Mouse (Mus musculus): ENCODE results near the gene Nudt16l1. TPM values are rescaled to one million over a fixed set of nuclear protein-coding genes. Genes with fewer than 3 reads are reported as not detected.

Nudt16l1 gene
- polyA plus RNA-seq, 2 experiments = 28.8 to 51.8 TPM

DNA sequence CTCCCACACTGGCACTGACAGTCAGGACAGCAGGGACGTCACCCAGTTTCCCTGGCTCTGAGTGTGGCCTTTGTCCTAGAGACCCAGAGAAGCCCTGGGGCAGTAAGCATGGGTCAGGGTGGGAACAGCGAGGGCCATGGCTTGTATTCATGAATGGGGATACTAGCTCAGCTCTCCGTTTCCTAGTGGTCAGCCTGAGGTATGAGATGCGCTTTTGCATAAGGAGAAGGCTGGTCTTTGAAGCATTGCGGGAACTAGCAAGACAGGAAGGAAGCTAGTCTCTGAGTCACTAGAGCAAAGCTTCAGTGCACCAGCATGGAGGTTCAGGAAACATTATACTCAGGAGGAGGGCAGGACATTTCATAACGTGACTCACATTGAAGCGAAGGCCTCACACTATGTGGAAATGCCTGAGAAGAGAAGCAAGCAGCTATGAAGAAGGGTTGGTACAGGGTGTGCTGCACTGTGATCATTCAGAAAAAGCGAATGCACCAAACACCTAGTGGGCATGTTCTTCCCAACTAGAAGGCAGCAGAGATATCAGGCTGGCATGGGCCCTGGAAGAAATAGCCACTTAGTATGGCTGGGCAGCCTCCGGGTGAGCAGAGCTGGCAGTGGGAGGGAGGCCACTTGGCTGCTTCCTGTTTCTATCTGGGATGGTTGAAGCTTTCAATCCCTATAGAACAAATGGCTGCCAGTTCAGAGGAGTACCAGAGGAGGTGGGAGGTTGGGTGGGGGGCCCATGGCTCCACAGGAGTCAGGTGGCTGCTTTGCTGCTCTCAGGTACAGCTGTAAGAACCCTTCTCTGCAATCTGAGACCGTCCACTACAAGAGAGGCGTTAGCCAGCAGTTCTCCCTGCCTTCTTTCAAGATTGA, 25.4 kb upstream of the Nudt16l1 start:
- 55% methylated on average over 11 of the region's 11 CpGs for WGBS (ENCODE audit: insufficient replicate concordance)
- no peaks in the 10 kb centered on the region; the same call in 1 of the 2 replicates for H3K36me3 ChIP-seq (replicated peaks; ENCODE audit: control insufficient read depth, insufficient read depth, low read depth)
- H3K4me2 ChIP-seq (ENCODE audit: low read depth) = no peak overlapping the region

DNA sequence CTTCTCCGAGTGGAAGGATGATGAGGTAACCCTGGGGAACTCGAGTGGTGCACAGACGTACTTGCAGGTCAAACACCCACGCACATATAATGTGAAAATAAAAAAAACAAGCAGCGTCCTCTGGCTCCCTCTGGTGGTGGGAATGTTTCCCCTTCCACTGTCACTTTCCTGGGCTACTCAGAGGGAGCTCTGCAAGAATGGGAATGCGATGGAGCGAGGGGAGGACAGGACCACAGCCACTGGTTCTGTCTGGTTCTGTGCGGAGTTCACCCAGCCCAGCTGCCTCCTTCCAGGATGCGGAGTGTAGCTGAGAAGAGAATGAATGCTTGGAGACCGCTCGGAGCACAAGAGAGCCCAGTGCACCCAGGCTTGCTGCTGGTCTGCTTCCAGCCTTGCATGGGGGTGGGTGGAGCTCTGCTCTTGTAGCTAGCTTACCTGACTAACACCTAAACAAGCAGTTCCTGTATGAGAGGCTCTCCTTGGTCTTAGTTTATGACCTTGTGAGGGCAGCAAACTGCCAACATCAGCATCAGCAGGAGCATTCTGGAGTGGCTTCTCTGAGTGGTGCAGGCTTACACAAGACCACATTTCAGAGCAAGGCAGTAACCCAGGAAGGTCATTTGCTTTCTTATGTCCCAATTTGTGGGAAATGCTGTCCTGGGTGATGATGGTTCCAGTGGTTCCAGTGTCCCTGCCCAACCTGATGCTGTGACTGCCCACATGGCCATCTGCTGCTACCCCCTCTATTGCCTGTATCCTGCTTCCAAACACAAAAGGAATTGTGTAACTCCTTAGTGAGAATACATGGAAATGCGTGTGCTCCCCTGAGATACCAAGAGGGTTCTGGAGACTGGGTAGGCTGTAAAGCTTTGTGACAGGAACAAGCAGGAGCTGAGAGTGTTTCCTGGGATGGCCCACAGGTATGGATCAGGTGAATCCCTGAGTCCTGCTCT, 24.5 kb upstream of the Nudt16l1 start:
- TF ChIP-seq EP300 (IDR thresholded peaks at IDR 0.05; ENCODE audit: low read depth) (no peak), CTCF (IDR thresholded peaks at IDR 0.05; ENCODE audit: low read depth) (peak; percentile 96)
- Histone ChIP-seq H3K9ac (replicated peaks) (no peak overlapping the region), H3K27ac (no peak overlapping the region), H3K4me2 (ENCODE audit: low read depth) (no peak overlapping the region), H3K9me3 (ENCODE audit: control insufficient read depth, low read length) (no peaks in the 10 kb centered on the region), H3K4me1 (replicated peaks; ENCODE audit: control insufficient read depth in 2 of 2, insufficient read depth in 2 of 2, low read length in 1 of 2) (peaks cover 0 to 6% of the 10 kb centered on the region in 2 experiments; a peak in 1 of 4 replicates), H3K36me3 (replicated peaks; ENCODE audit: control insufficient read depth, insufficient read depth, low read depth) (no peaks in the 10 kb centered on the region; the same call in 1 of the 2 replicates), H3K4me3 (ENCODE audit: insufficient read depth in 1 of 2, low read depth in 2 of 2, low read length in 2 of 2) (no peak overlapping the region), H3K27me3 (ENCODE audit: control insufficient read depth, insufficient read depth, low read length) (no peaks in the 10 kb centered on the region)
- ATAC-seq (ENCODE audit: insufficient read depth) = peak; percentile 46; the same call in 1 of the 2 replicates
- peak in 2 of 3 experiments; percentile 42 to 45 for DNase-seq (ENCODE audit: low read depth in 3 of 3, low spot score in 3 of 3)
- 31% methylated on average over 12 of the region's 12 CpGs for WGBS (ENCODE audit: insufficient replicate concordance)

More for the DNA sequence above, 25.4 kb upstream of the Nudt16l1 start:
- H3K4me1 ChIP-seq (replicated peaks; ENCODE audit: control insufficient read depth in 2 of 2, insufficient read depth in 2 of 2, low read length in 1 of 2) = peaks cover 0 to 8% of the 10 kb centered on the region in 2 experiments; a peak in 1 of 4 replicates
- DNase-seq (ENCODE audit: low read depth in 3 of 3, low spot score in 3 of 3) (peak in 1 of 3 experiments; percentile 50), ATAC-seq (ENCODE audit: insufficient read depth) (0 out of 2 replicates have a peak, but pooled peaks have one; percentile 4)
- H3K9me3 ChIP-seq (ENCODE audit: control insufficient read depth, low read length) = no peaks in the 10 kb centered on the region
- H3K4me3 ChIP-seq (ENCODE audit: insufficient read depth in 1 of 2, low read depth in 2 of 2, low read length in 2 of 2) = no peak overlapping the region
- H3K27ac ChIP-seq = no peak overlapping the region
- no peak overlapping the region for H3K9ac ChIP-seq (replicated peaks)
- H3K27me3 ChIP-seq (ENCODE audit: control insufficient read depth, insufficient read depth, low read length) = no peaks in the 10 kb centered on the region
- TF ChIP-seq EP300 (IDR thresholded peaks at IDR 0.05; ENCODE audit: low read depth) = no peak
- TF ChIP-seq CTCF (IDR thresholded peaks at IDR 0.05; ENCODE audit: low read depth) = no peak

DNA sequence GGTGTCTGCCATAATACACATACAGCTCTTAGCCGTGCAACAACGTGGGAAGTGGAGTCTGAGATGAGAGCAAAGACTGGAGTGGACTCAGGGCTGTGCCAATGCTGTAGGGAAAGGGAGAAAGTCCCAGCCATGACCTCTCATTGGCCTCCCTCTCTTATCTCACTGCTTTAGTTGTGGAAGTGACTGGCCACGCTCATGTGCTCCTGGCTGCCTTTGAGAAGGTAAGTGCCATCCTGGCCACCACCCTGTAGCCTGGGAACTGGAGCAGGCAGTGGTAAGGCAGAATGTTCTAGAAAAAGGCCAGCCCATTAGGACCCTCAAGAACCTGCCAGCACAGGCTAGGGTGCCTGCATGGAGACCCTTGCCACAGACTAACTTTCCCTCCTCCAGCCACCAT, 22.6 kb upstream of the Nudt16l1 start:
- no peak overlapping the region for H3K4me2 ChIP-seq (ENCODE audit: low read depth)
- TF ChIP-seq CTCF (IDR thresholded peaks at IDR 0.05; ENCODE audit: low read depth) (no peak), EP300 (IDR thresholded peaks at IDR 0.05; ENCODE audit: low read depth) (no peak)
- no peak for DNase-seq (ENCODE audit: low read depth in 3 of 3, low spot score in 3 of 3)
- no peaks in the 10 kb centered on the region for H3K27me3 ChIP-seq (ENCODE audit: control insufficient read depth, insufficient read depth, low read length)
- H3K4me1 ChIP-seq (replicated peaks; ENCODE audit: control insufficient read depth in 2 of 2, insufficient read depth in 2 of 2, low read length in 1 of 2) = peaks cover 0 to 8% of the 10 kb centered on the region in 2 experiments; a peak in 1 of 4 replicates
- no peak overlapping the region for H3K27ac ChIP-seq
- H3K36me3 ChIP-seq (replicated peaks; ENCODE audit: control insufficient read depth, insufficient read depth, low read depth) = no peaks in the 10 kb centered on the region; the same call in 1 of the 2 replicates
- 46% methylated on average over 3 of the region's 3 CpGs for WGBS (ENCODE audit: insufficient replicate concordance)
- ATAC-seq (ENCODE audit: insufficient read depth) = no peak
- H3K9ac ChIP-seq (replicated peaks) = no peak overlapping the region
- no peak overlapping the region for H3K4me3 ChIP-seq (ENCODE audit: insufficient read depth in 1 of 2, low read depth in 2 of 2, low read length in 2 of 2)
- H3K9me3 ChIP-seq (ENCODE audit: control insufficient read depth, low read length) = no peaks in the 10 kb centered on the region

- WGBS (ENCODE audit: insufficient replicate concordance) = 64% methylated on average over 2 of the region's 2 CpGs
- H3K4me3 ChIP-seq (ENCODE audit: insufficient read depth in 1 of 2, low read depth in 2 of 2, low read length in 2 of 2) = no peak overlapping the region
- no peak overlapping the region for H3K4me2 ChIP-seq (ENCODE audit: low read depth)
- DNase-seq (ENCODE audit: low read depth in 3 of 3, low spot score in 3 of 3) (no peak), ATAC-seq (ENCODE audit: insufficient read depth) (no peak)
- no peak for TF ChIP-seq EP300 (IDR thresholded peaks at IDR 0.05; ENCODE audit: low read depth)
- no peak for TF ChIP-seq CTCF (IDR thresholded peaks at IDR 0.05; ENCODE audit: low read depth)
- no peak overlapping the region for H3K9ac ChIP-seq (replicated peaks)
- H3K4me1 ChIP-seq (replicated peaks; ENCODE audit: control insufficient read depth in 2 of 2, insufficient read depth in 2 of 2, low read length in 1 of 2) = peaks cover 0 to 8% of the 10 kb centered on the region in 2 experiments; a peak in 1 of 4 replicates
- H3K27me3 ChIP-seq (ENCODE audit: control insufficient read depth, insufficient read depth, low read length) = no peaks in the 10 kb centered on the region
- H3K9me3 ChIP-seq (ENCODE audit: control insufficient read depth, low read length) = no peaks in the 10 kb centered on the region
- no peaks in the 10 kb centered on the region; the same call in 1 of the 2 replicates for H3K36me3 ChIP-seq (replicated peaks; ENCODE audit: control insufficient read depth, insufficient read depth, low read depth)
- no peak overlapping the region for H3K27ac ChIP-seq
Observed at GRCm38 (mm10) chr16:4916608-4917007, 22.0 kb upstream of the Nudt16l1 start.

Data from liver, embryonic 14.5 days (tissue).